Mouse (Mus musculus): ENCODE measurements around the gene Slc39a5. TPM values are rescaled to one million over a fixed set of nuclear protein-coding genes. Genes with fewer than 3 reads are reported as not detected.
A peak's percentile ranks its signal among the peaks of the same experiment; 100 is the strongest.

Slc39a5 gene
- polyA plus RNA-seq, 1 experiment from 2014 or later, result 56.7 TPM

DNA sequence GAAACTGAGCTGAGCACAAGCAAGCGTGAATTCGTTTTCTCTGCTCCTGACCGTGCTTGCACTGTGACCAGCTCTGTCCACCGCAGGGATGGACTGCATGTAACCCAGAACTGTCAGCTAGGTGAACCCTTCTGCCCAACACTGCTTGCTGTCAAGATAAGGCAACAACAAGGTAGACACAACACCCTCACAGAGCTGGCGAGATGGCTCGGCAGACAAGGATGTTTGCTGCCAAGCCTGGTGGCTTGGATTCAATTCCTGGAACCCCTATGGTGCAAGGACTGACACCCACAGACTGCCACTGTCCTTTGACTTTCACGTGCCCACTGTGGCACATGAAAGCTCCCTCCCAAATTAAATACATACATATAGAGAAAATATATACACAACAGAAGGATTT is 2.9 kb upstream of the Slc39a5 start:
- peaks cover 9% of the 10 kb centered on the region; the same call in 1 of the 2 replicates for H3K4me1 ChIP-seq (replicated peaks; ENCODE audit: control insufficient read depth, insufficient read depth, low read length)
- WGBS, result 89% methylated on average over 7 of the region's 7 CpGs
- ATAC-seq (replicated peaks; ENCODE audit: low FRiP score, low TSS enrichment, low read depth) (no peak), DNase-seq (ENCODE audit: low spot score) (no peak)
- peaks cover 17% of the 10 kb centered on the region for H3K36me3 ChIP-seq (ENCODE audit: control insufficient read depth, insufficient read depth, low read length)
- H3K9ac ChIP-seq (ENCODE audit: low read length), result no peak overlapping the region
- no peaks in the 10 kb centered on the region for H3K27me3 ChIP-seq (replicated peaks; ENCODE audit: control insufficient read depth, insufficient read depth, low read length)
- H3K4me3 ChIP-seq (ENCODE audit: low read depth, low read length), result no peak overlapping the region
- no peak overlapping the region for H3K4me2 ChIP-seq (ENCODE audit: low read length)
- H3K9me3 ChIP-seq (ENCODE audit: control insufficient read depth, low read length), result no peaks in the 10 kb centered on the region
- no peak overlapping the region for H3K27ac ChIP-seq (ENCODE audit: low read depth)

DNA sequence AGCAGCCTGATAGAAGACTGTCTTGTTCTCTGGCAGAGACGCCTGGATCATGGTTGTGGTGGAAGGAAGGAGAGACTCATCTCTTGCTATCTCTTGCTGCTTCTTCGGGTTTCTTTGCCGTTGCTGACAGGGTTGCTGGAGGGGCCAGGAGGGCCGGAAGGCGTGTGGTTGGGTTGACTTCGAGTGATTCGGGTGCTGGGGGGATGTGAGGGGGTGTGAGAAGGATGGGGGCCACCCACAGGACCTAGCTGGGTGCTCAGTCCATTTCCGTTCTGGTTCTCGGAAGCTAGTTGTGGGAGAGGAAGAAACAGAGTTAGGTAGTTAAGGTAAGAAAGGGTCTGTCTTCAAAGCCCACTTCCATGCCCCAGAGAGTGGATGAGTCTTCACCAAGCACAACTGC is 609 bp upstream of the Slc39a5 start:
- H3K9ac ChIP-seq (ENCODE audit: low read length), result no peak overlapping the region
- WGBS, result 69% methylated on average over 9 of the region's 9 CpGs
- peaks cover 16% of the 10 kb centered on the region for H3K36me3 ChIP-seq (ENCODE audit: control insufficient read depth, insufficient read depth, low read length)
- no peak overlapping the region for H3K4me3 ChIP-seq (ENCODE audit: low read depth, low read length)
- no peak overlapping the region; the same call in 1 of the 2 replicates for H3K4me2 ChIP-seq (ENCODE audit: low read length)
- no peak overlapping the region for H3K27ac ChIP-seq (ENCODE audit: low read depth)
- no peaks in the 10 kb centered on the region for H3K27me3 ChIP-seq (replicated peaks; ENCODE audit: control insufficient read depth, insufficient read depth, low read length)
- no peaks in the 10 kb centered on the region for H3K9me3 ChIP-seq (ENCODE audit: control insufficient read depth, low read length)
- H3K4me1 ChIP-seq (replicated peaks; ENCODE audit: control insufficient read depth, insufficient read depth, low read length), result peaks cover 5% of the 10 kb centered on the region; the same call in 1 of the 2 replicates
- no peak for DNase-seq (ENCODE audit: low spot score)
- ATAC-seq (replicated peaks; ENCODE audit: low FRiP score, low TSS enrichment, low read depth), result no peak

DNA sequence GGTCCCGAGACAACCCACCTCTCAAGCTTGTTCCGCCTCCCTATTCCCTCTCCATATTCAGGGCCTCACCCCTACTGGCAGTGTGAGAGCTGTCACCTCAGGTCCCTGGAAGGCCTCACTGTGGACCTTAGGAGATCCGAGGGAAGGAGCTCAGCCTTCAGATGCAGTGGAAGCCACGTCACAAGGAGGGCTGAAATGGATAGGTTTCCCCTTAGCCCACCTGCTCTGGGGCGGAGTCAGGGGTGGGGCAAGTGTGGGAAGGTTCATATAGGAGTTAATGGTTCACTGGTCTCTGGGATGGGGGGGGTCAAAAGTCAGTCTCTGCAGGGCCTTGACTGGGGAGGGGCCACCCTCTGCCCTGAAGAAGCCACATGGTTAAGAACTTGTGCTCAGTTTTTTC is 691 bp downstream of the Slc39a5 start:
- Histone ChIP-seq H3K36me3 (ENCODE audit: control insufficient read depth, insufficient read depth, low read length) (peaks cover 18% of the 10 kb centered on the region), H3K4me3 (ENCODE audit: low read depth, low read length) (peak overlapping the region; percentile 29), H3K9me3 (ENCODE audit: control insufficient read depth, low read length) (no peaks in the 10 kb centered on the region), H3K4me2 (ENCODE audit: low read length) (peak overlapping the region; percentile 37), H3K9ac (ENCODE audit: low read length) (peak overlapping the region; percentile 30), H3K4me1 (replicated peaks; ENCODE audit: control insufficient read depth, insufficient read depth, low read length) (peaks cover 5% of the 10 kb centered on the region; the same call in 1 of the 2 replicates), H3K27ac (ENCODE audit: low read depth) (peak overlapping the region; percentile 57; the same call in 1 of the 2 replicates), H3K27me3 (replicated peaks; ENCODE audit: control insufficient read depth, insufficient read depth, low read length) (no peaks in the 10 kb centered on the region)
- 20% methylated on average over 5 of the region's 5 CpGs for WGBS
- DNase-seq (ENCODE audit: low spot score), result peak; percentile 77
- ATAC-seq (replicated peaks; ENCODE audit: low FRiP score, low TSS enrichment, low read depth), result peak; percentile 77

DNA sequence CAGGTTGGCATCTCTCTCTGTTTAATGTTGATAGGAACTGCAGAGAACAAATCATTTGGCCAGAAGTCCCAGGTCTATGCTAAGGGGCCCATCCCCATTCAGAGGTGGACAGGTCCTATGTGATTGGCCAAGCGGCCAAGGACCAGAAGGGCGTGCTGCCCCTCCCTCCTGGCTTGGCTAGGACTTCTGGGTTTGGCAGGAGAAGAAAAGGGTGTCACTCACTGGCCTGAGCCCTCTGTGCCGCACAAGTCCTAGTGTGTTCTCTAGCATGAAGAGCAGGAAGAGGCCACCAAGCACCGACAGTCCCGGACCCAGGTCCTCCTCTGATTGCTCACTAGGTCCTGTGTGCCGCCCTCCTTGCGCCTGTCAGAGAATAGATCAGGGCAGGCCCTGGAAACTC is 3.6 kb downstream of the Slc39a5 start:
- no peak for DNase-seq (ENCODE audit: low spot score)
- no peak for ATAC-seq (replicated peaks; ENCODE audit: low FRiP score, low TSS enrichment, low read depth)
- H3K36me3 ChIP-seq (ENCODE audit: control insufficient read depth, insufficient read depth, low read length), result peaks cover 43% of the 10 kb centered on the region
- WGBS, result 68% methylated on average over 7 of the region's 7 CpGs
- no peaks in the 10 kb centered on the region for H3K9me3 ChIP-seq (ENCODE audit: control insufficient read depth, low read length)
- no peak overlapping the region for H3K4me3 ChIP-seq (ENCODE audit: low read depth, low read length)
- H3K9ac ChIP-seq (ENCODE audit: low read length), result no peak overlapping the region
- H3K4me1 ChIP-seq (replicated peaks; ENCODE audit: control insufficient read depth, insufficient read depth, low read length), result peaks cover 5% of the 10 kb centered on the region; the same call in 1 of the 2 replicates
- no peak overlapping the region for H3K27ac ChIP-seq (ENCODE audit: low read depth)
- no peaks in the 10 kb centered on the region for H3K27me3 ChIP-seq (replicated peaks; ENCODE audit: control insufficient read depth, insufficient read depth, low read length)
- no peak overlapping the region for H3K4me2 ChIP-seq (ENCODE audit: low read length)

DNA sequence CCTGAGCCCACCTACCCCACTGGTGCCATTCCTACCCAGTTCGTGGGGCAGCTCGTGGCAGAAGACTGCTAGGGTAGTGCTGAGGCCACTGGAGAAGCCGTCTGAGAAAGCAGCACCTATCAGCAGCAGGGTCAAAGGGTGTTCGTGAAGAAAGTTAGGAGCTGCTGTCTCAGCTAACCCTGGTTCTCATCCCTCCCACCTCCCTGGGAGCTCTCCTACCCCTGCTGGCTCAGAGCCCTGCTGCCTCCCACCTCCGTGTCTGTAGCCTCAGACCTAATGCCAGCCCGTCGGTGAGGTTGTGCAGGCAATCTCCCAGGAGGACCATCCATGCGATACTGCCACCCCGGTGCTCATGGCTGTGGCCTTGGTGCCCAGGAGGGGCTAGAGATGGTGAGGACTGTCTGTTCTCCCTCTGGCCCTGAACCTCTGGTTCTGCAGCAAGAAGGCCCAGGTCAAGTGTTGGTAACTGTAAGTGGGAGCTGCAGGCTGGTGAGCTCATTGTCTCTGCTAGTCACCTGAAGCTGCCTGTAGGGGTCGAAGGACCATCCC is 4.2 kb downstream of the Slc39a5 start:
- no peak overlapping the region for H3K27ac ChIP-seq (ENCODE audit: low read depth)
- no peak for DNase-seq (ENCODE audit: low spot score)
- WGBS, result 66% methylated on average over 10 of the region's 10 CpGs
- H3K36me3 ChIP-seq (ENCODE audit: control insufficient read depth, insufficient read depth, low read length), result peaks cover 50% of the 10 kb centered on the region
- H3K9ac ChIP-seq (ENCODE audit: low read length), result no peak overlapping the region
- H3K4me2 ChIP-seq (ENCODE audit: low read length), result no peak overlapping the region
- H3K9me3 ChIP-seq (ENCODE audit: control insufficient read depth, low read length), result no peaks in the 10 kb centered on the region
- H3K4me3 ChIP-seq (ENCODE audit: low read depth, low read length), result no peak overlapping the region
- H3K27me3 ChIP-seq (replicated peaks; ENCODE audit: control insufficient read depth, insufficient read depth, low read length), result no peaks in the 10 kb centered on the region
- peaks cover 5% of the 10 kb centered on the region; the same call in 1 of the 2 replicates for H3K4me1 ChIP-seq (replicated peaks; ENCODE audit: control insufficient read depth, insufficient read depth, low read length)
- ATAC-seq (replicated peaks; ENCODE audit: low FRiP score, low TSS enrichment, low read depth), result no peak

DNA sequence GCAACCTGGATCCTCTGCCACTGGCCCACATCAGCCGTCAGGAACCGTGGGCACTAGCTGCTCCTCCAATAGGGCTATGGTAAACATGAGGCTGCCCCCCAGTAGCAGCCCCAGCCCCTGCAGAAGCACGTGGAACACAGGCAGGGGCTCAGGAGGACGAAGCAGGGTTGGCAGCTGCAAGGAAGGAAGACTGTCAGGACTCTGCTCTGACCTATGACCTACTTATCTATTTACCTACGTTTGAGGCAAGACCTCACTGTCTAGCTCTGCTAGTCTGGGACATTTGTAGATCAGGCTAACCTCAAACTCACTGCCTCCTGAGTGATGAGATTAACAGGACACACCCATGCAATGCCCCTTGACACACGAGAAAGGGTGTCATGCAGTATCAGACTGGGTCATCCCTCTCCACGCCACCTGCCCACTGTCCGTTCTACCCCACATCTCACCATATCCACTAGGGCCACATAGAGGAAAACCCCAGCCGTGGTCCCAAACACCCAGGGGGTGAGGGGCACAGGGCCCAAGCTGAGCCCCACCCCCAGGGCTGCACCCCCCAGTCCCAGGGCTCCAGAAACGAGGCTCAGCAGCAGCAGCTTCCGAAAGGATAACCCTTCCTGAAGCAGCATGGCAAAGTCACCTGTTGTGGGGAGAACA is 4.9 kb downstream of the Slc39a5 start:
- H3K9ac ChIP-seq (ENCODE audit: low read length), result no peak overlapping the region
- no peaks in the 10 kb centered on the region for H3K27me3 ChIP-seq (replicated peaks; ENCODE audit: control insufficient read depth, insufficient read depth, low read length)
- peaks cover 5% of the 10 kb centered on the region; the same call in 1 of the 2 replicates for H3K4me1 ChIP-seq (replicated peaks; ENCODE audit: control insufficient read depth, insufficient read depth, low read length)
- peaks cover 56% of the 10 kb centered on the region for H3K36me3 ChIP-seq (ENCODE audit: control insufficient read depth, insufficient read depth, low read length)
- no peak overlapping the region for H3K4me2 ChIP-seq (ENCODE audit: low read length)
- H3K9me3 ChIP-seq (ENCODE audit: control insufficient read depth, low read length), result no peaks in the 10 kb centered on the region
- H3K27ac ChIP-seq (ENCODE audit: low read depth), result no peak overlapping the region
- DNase-seq (ENCODE audit: low spot score) (no peak), ATAC-seq (replicated peaks; ENCODE audit: low FRiP score, low TSS enrichment, low read depth) (no peak)
- WGBS, result 51% methylated on average over 11 of the region's 11 CpGs
- H3K4me3 ChIP-seq (ENCODE audit: low read depth, low read length), result no peak overlapping the region

DNA sequence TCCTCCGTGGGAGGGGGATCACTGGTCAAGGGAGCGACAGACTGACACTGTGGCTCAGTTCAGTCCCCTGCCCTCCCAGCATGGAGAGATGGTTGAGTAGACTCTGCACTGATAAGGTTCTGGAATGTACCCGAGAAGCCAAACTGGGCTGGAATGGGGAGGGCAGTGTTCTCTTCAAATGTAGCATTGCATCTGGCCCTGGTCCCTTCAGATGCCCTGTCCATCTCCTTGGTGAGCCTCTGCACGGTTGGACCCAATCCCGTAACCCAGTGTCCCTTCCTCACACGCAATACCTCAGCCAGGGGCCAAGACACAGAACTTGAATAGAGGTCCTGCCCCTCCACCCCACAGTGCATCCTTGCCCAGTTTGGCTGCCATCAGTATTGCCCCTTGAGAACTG is 9.2 kb downstream of the Slc39a5 start:
- no peaks in the 10 kb centered on the region for H3K9me3 ChIP-seq (ENCODE audit: control insufficient read depth, low read length)
- 81% methylated on average over 6 of the region's 6 CpGs for WGBS
- no peaks in the 10 kb centered on the region for H3K4me1 ChIP-seq (replicated peaks; ENCODE audit: control insufficient read depth, insufficient read depth, low read length)
- H3K27me3 ChIP-seq (replicated peaks; ENCODE audit: control insufficient read depth, insufficient read depth, low read length), result no peaks in the 10 kb centered on the region
- no peak overlapping the region for H3K27ac ChIP-seq (ENCODE audit: low read depth)
- DNase-seq (ENCODE audit: low spot score) (no peak), ATAC-seq (replicated peaks; ENCODE audit: low FRiP score, low TSS enrichment, low read depth) (no peak)
- peaks cover 93% of the 10 kb centered on the region for H3K36me3 ChIP-seq (ENCODE audit: control insufficient read depth, insufficient read depth, low read length)
- H3K4me2 ChIP-seq (ENCODE audit: low read length), result no peak overlapping the region
- H3K9ac ChIP-seq (ENCODE audit: low read length), result no peak overlapping the region
- H3K4me3 ChIP-seq (ENCODE audit: low read depth, low read length), result no peak overlapping the region

GRCm38 (mm10) chr10:128390366-128390765 is 10.7 kb downstream of the Slc39a5 start:
- DNase-seq (ENCODE audit: low spot score) (no peak), ATAC-seq (replicated peaks; ENCODE audit: low FRiP score, low TSS enrichment, low read depth) (no peak)
- Histone ChIP-seq H3K27ac (ENCODE audit: low read depth) (no peak overlapping the region), H3K9ac (ENCODE audit: low read length) (no peak overlapping the region), H3K36me3 (ENCODE audit: control insufficient read depth, insufficient read depth, low read length) (peaks cover 96% of the 10 kb centered on the region), H3K27me3 (replicated peaks; ENCODE audit: control insufficient read depth, insufficient read depth, low read length) (no peaks in the 10 kb centered on the region), H3K4me1 (replicated peaks; ENCODE audit: control insufficient read depth, insufficient read depth, low read length) (no peaks in the 10 kb centered on the region), H3K4me2 (ENCODE audit: low read length) (no peak overlapping the region), H3K4me3 (ENCODE audit: low read depth, low read length) (no peak overlapping the region), H3K9me3 (ENCODE audit: control insufficient read depth, low read length) (no peaks in the 10 kb centered on the region)
- WGBS, result 89% methylated on average over 12 of the region's 12 CpGs

GRCm38 (mm10) chr10:128389570-128389969 is 11.5 kb downstream of the Slc39a5 start:
- Histone ChIP-seq H3K9ac (ENCODE audit: low read length) (no peak overlapping the region), H3K36me3 (ENCODE audit: control insufficient read depth, insufficient read depth, low read length) (peaks cover 98% of the 10 kb centered on the region), H3K27ac (ENCODE audit: low read depth) (no peak overlapping the region), H3K4me2 (ENCODE audit: low read length) (no peak overlapping the region), H3K4me1 (replicated peaks; ENCODE audit: control insufficient read depth, insufficient read depth, low read length) (no peaks in the 10 kb centered on the region), H3K9me3 (ENCODE audit: control insufficient read depth, low read length) (no peaks in the 10 kb centered on the region), H3K4me3 (ENCODE audit: low read depth, low read length) (no peak overlapping the region), H3K27me3 (replicated peaks; ENCODE audit: control insufficient read depth, insufficient read depth, low read length) (no peaks in the 10 kb centered on the region)
- ATAC-seq (replicated peaks; ENCODE audit: low FRiP score, low TSS enrichment, low read depth) (no peak), DNase-seq (ENCODE audit: low spot score) (no peak)
- WGBS, result 83% methylated on average over 6 of the region's 6 CpGs

Measured in intestine, embryonic 14.5 days (tissue).